Mouse (Mus musculus) myocyte (in vitro differentiated cells): ENCODE data around the gene Wdr27.

ENCODE experiments used
- MYOG ChIP-seq, 3 experiments: IDR thresholded peaks; one replicate each; pipeline ENCODE4 v1.6.1; 2011; ENCODE audit warnings: control low read depth in 2 of 3, low read depth in 2 of 3, mild to moderate bottlenecking in 2 of 3; ENCODE audit not compliant: insufficient read length in 2 of 3, control insufficient read depth in 1 of 3, insufficient read depth in 1 of 3
- POLR2A ChIP-seq: IDR thresholded peaks from one replicate; pipeline ENCODE4 v1.6.1; 2011; ENCODE audit warnings: low read depth, mild to moderate bottlenecking, control low read depth, moderate library complexity; ENCODE audit not compliant: insufficient read length
- USF1 ChIP-seq: IDR thresholded peaks from one replicate; pipeline ENCODE4 v1.6.1; 2011; ENCODE audit warnings: low read depth, mild to moderate bottlenecking, control low read depth, moderate library complexity

GRCm38 (mm10) chr17:14824938-14825337 is 118.0 kb downstream of the Wdr27 start:
- no peak for TF ChIP-seq USF1
- no peak for TF ChIP-seq POLR2A
- TF ChIP-seq MYOG (IDR thresholded peaks at IDR 0.05; ENCODE audit: control insufficient read depth in 1 of 3, insufficient read depth in 1 of 3, insufficient read length in 2 of 3, low read depth in 2 of 3) = no peak
